Mouse (Mus musculus) embryo, embryonic 11 days (tissue): ENCODE measurements around the gene Aldh6a1.

Experiments
- DNase-seq: peaks from one replicate; pipeline ENCODE4 v3.0.0-alpha.2; 2015

Aldh6a1 gene

DNA sequence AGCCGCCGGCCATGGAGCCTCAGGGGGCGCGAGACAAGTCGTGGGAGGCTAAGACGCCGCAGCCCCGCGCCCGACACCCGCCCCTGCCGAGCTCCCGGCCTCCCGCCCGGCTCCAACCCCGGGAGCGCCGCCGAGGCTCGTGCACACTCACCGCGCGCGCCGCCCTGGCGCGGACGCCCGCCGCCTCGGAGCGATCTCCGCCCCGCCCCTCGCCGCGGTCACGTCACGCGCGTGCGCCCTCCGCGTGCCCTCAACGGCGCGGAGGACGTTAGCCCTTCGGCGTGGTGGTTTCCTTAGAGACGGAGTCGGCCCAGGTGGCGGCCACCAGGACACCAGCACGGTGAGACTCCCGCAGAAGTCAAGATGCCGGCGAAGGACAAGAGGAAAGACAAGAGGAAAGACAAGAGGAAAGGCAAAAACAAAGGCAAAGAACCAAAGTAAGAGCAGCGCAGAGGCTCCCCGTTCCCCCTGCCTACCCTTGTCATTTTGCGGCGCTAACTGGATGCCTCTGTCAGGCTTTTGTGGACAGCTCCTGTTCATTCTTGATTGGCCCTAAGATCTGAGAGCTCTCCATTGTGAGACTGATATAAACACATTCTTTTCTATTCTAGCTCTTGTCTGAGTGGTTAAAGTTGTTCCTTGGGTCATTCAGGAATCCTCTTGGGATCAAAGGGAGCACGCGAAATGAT, 41.8 kb downstream of the Aldh6a1 start, which contains the start of the genes Entpd5 and Bbof1:
Gene Entpd5 (minus strand): TSS at position 211 of the 689 bp plus-strand sequence.
Gene Bbof1 (plus strand): TSS at position 253 of the 689 bp plus-strand sequence.
- peak; percentile 95 for DNase-seq

DNA sequence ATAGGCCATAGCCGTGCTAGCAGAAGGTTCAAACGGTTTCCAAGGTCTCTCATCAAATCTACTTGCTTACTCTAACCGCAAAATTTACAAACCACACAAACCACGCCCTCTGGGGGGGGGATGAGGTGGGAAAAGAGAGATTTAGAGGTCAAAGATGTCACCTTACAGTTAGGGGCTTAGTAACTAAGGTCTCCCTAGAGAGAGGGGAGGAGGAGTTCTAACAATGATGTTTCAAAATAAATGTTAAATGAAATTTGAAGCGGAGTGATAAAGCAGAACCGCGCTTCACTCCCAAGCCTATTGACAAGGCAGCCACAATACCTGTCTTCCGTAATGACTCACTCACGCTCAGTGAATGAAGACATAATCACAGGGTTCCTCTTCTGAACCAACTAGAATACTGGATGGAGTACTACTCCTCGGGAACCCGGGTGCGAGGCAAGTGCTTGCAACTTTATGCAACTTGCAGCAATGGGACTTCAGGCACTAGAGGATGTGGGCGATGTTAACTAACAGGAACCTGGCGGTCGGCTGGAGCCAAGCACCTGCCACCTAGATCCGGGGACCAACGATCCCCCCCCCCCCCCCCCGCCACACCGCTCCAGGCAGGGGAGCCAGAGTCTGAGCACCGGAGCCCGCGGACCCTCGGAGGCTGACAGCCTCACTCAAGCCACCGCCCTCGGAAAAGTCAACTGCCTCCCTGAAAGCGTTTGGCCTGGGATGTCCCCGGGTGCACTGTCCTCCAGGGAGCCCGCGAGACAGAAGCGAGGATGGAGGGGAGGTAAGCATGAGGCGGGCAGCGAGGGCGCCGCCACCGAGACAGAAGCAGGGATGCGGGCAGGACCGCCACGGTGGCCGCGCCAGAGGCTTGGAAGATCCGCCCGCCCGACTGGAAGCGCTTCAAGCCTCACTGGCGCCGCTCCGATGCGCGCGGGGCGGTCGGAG, 42.7 kb downstream of the Aldh6a1 start:
- peak; percentile 14 for DNase-seq

DNA sequence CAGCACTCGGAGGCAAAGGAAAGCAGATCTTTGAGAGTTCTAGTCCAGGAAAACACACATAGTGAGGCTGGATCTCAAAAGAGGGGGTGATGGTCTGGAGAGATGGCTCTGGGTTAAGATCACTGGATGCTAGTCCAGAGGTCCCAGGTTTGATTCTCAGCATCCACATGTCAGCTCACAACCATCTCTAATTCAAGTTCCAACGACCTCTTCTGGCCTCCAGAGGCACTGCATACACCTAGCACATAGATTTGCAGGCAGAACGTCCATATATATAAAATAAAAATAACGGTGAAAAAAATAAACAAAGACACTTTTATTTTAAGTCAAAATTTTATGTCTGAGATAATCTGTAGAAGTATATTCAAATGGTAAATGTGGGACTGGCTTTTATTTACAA, 43.5 kb downstream of the Aldh6a1 start:
- DNase-seq = no peak

DNA sequence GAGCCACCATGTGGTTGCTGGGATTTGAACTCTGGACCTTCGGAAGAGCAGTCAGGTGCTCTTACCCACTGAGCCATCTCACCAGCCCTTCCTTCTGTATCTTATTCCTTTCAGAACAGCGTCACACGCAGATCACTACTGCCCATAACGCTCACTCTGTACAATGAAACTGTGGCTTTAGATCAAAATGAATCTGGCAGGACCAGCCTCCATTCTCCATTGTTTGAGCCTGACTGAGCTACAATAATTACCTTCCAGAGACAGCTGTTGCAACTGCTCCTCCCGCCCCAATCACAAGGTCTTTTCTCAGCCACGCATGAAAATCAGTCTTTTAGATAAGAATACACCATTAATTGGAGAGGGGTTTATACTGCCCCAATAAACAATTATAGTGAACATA, 46.3 kb downstream of the Aldh6a1 start:
- no peak for DNase-seq

DNA sequence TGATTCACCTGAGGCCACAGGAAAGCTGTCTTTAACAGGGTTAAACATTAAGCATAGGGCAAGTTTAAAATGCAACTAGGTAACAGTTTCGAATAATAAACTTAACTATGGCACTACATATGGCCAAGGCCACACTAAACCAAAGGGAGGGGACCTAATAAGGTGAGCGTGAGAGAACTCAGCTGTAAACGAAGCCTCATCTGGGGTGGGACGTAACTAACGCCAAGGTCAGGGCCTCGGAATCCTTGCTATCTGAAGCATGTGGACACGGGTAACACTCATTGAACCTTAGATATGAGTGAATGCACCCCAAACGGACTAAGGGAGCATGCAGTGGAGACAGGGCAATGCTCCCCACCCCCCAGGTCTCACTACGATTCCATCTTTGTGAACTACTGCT, 47.9 kb downstream of the Aldh6a1 start:
- no peak for DNase-seq

DNA sequence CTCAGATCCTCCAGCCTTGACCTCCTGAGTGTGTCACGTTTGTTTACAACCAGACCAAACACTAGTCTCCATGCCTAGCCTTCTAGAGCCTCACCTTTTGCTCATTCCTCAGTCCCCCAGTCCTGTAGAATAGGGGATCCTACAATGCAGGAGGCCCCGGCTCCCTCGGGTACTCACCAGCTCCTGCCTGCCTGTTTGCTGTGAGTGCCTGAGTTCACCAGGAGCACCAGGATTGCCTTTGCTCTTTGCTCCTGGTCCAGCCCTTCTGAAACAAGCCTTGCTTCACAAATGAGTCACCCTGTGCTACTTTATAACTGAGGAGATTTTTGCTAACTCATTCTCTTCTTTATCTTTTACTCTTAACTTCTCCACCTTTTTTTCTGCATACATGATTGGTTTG, 50.2 kb downstream of the Aldh6a1 start:
- no peak for DNase-seq

DNA sequence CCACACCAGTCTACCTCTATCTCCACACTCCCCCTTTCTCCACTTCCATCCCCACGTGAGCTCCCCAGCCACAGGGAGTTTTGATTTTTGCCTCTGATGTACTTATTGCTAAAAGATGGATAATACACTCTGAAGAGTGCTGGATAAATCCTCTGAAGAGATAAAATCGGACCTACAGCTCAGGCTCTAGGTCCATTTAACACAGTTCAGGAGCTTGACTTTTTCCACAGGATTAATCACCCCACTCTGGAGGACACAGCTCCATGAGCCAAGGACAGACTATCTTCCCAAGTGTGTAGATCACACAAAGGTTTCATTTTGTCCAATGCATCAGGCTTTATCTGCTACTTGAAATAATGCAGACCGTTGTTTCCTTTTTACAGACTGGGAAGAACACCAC, 50.7 kb downstream of the Aldh6a1 start:
- DNase-seq = no peak

DNA sequence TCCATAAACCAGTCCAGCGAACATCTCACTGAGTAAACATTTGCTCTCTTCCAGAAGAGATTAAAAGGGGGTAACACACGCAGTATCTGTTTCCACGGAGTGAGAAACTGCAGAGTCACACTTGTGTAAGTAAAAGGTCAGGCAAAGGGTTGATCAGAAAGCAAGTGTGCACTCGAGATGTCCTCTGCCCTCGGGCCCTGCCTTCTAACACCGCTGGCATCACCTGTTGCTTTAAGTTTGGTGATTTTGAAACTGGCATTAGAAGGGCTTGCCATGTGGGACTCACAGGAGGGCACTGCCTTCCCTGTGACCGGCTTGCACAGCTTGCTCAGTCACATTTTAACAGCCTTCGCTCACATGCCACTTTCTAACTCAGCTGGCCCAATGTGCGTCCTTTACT, 51.1 kb downstream of the Aldh6a1 start:
- DNase-seq = no peak

DNA sequence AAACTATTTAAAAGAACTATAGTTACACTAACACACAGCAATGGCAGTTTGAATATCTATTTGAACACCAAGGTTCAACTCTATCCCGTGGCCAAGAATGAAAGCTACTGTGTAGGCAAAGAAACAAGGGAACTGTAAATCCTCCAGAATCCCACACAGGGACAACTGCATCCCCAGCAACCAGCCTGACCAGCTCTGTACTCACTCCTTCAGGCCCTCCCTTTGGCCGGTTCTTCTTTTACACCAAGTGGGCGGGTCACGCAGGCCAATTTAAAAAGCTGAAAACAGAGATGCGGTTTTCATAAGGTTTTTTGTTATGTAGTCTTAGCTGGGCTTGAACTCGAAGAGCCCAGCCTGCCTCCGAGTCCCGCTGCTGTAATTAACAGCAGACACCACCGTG, 51.7 kb downstream of the Aldh6a1 start:
- no peak for DNase-seq

DNA sequence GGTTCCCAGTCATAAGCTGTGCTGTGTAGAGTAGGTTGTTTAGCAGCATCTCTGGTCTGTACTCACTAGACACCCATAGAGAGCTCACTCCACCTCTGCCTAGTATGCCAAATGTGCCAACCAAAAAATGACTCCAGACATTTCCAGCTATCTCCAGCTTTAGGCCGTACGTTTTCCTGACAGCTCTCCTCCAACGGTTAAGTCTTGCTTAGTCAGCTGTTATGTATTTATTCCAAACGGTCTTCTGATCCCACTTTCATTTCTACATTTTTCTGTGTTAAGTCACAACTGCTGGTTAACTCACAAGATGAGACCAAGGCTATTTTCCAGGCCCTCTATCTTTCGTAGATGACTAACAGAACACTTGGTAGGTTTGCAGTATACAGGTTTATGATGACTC, 52.2 kb downstream of the Aldh6a1 start:
- no peak for DNase-seq

DNA sequence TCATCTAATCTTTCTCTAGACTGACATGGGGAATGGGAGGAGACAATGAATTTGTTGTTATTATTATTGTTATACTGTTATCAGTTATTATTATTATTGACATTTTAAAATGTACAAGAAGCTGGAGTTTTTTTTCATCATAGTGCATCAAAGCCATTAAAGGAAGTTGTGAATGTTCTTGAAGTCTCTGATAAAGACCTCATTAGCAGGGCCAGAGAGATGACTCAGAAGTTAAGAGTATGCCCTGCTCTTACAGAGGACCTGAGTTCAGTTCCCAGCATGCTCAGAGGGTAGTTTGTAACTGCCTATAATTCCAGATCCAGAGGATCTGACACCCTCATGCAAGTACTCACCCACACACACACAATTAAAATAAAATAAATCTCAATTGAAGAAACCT, 53.1 kb downstream of the Aldh6a1 start:
- no peak for DNase-seq

DNA sequence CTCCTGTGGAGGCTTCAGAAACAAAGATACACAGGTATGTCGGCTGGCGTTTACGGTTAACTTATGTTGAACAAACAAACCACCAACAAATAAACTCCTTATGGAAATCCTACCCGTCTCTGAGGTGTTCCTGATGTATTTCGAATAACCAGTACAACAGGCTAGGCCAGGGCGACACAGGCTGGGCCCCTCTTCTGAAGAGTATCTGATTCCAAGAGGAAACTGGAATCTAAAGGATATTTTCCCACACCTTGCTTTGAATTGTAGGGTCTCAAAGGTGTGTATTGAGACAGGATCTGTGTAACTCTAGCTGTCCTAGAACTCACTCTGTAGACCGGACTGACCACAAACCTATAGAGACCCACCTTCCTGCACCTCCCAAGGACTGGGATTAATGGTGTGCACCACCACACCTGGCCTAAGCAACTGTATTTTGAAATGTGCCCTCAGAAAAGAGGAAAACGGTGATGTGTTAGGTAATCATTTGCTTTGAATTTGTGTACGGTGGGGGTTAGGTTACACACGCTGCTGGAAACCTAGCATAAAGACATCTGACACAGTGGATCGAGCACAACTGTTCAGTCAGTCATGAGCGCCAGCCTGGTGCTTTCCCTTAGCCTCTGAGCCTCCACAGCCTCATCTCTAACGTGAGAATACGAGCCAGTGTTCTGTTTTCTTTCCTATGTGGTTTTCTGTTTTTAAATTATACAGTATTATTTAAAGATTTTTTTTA, 53.7 kb downstream of the Aldh6a1 start:
- DNase-seq = no peak

DNA sequence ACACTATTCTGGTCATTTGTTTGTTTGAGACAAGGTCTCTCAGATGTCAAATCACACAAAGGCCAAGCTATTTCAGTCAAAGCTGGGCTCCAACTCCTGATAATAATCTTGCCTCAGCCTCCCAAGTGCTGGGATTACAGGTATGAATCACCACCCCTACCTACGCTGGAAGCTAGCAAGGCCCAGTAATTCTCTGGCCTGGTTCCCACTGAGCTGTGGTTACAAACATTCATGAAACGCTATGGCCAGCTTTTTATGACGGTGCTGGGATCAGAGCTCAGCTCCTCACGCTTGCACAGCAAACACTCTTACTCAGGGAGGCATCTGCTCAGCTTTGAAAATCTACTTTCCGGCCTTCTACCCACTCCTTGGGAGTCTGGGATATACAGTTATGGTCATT, 57.0 kb downstream of the Aldh6a1 start:
- no peak for DNase-seq

DNA sequence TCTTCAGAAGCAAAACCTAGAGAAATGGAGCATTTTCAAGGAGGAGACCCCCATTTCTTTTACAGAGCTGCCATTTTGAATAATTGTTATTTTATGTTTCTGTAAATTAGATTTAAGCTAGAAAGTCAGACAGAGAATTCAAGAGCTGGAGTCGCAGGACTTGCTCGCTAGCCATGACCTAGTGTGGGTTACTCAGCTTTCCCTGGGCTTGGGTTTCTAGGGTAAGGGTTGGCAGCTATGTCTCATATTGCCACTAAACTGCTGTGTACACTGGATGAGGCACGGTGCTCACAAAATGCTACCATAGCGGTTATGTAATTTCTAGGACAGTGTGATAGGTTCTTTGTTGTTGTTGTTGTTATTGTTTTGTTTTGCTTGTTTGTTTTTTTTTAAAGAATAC, 58.1 kb downstream of the Aldh6a1 start:
- DNase-seq = no peak

DNA sequence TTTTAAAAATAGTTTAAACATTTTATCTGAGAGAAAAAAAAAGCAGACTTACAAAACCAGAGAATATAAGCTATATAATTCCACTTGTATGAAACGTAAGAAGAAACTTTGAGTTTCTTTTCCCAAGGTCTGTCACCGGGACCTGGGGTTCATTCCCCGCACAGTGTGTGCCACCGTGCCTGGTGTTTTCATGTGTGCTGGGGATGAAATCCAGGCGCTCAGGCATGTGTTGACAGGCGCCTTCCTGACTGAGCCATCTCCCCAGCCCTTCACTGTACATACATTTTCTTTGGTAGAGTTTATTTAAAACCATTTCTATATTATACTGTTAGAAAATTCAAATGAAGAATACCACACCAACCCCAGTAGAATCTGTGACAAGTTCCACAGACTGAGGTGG, 60.5 kb downstream of the Aldh6a1 start:
- no peak for DNase-seq

DNA sequence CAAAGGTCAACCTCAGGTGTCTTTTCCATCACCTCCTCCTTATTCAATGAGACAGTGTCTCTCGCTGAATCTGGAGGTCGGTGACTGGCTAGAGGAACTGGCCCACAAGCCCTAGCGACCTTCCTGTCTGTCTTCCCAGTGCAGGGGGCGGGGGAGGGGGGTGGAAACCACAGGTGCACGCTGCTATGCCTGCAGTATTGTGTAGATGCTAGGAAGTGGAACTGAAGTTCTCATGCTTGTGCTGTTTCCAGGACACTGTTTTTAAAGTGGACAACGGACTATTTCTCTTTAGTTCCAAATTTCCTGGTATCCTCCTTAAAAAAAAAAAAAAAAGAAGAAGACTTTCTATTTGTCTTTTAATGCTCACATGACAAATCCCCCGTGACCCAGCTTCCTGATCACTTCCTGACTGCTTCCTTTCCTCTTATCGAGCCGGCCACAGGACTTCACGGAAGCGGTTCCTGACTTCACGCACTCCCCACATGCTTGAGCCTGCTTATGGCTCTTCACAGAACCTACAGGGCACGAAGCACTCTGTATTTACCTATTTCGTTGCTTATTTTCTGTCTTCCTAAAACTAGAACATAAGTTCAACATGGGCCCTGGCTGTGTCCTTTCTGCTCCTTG, 61.9 kb downstream of the Aldh6a1 start:
- no peak for DNase-seq

DNA sequence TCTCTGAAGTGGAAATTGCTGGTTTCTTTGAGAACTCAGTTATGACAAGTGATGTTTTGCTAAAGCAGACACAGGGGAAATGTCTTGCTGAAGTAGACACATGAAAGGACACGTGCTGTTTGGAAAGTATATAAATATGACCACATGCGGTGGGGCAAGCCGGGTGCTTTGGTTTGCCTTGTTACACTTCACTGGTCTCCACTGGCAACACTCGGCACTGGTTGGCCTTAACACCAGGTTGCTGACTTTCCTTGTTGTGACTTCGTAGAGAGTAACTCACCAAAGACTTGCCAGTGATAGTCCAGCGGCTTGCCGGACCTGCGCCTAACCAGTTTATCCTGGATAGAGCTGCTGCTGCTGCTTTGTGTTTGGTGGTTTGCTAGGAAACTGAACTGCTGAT, 62.7 kb downstream of the Aldh6a1 start:
- DNase-seq = no peak

DNA sequence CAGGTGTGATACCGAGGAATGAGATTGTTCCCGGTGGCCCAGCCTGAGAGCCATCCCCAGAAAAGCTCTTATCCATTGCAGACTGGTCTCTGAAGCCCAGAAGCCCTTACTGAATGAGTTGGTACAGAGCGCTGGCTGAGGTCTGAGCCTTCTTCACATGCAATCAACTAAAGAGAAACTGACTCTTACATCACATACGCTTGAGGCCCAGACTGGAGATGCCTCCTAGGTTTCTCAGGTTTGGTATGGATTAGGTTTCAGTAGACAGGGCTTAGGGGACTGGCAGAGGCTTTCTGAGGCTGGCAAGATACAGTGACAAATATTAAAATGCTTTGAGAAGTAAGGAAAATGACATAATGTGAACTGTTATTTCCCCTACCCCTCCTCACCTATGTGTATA, 65.4 kb downstream of the Aldh6a1 start:
- DNase-seq = no peak

DNA sequence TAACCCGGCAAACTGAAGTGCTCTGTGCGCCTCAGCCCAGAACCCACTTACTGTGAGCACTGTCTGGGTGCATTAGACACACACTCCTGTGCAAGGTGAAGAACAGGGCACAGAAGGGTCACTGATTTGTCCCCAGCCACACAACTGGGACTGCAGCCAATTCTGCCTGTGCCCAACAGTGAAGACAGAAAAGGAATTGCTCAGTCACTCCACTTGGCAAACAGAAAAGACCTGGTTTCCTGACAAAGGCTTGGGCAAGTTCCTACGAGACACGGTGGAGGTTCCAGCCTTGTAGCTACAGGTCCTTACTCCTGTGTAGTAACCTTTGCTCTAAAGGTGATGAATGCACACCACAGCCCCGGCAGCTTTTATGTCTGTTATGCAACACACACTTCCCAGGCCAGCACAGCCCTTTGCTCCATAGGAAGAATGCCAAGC, 66.1 kb downstream of the Aldh6a1 start:
- no peak for DNase-seq

DNA sequence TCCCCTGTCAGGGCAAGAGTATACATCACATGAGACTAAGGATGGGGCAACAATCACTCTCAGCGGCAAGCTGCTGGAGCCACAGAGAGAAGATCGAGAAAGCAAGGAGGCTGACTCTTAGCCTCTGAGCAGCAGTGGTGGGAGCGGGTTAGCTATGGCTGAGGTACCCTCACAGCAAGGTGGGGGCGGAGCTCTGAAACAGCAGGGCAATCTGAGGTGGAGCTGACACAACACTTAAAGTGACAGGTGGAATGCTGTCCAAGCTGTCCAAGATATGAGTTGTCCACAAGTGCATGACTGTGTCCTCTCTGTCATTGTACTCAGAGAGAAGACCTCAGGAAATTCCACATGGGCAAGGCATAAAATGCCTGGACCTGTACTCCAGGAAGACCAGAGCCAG, 68.4 kb downstream of the Aldh6a1 start:
- no peak for DNase-seq
